Mouse (Mus musculus) brain, embryonic 14.5 days (tissue): ENCODE results near the gene Bsn. TPM values are rescaled to one million over a fixed set of nuclear protein-coding genes. Genes with fewer than 3 reads are reported as not detected.

ENCODE experiments used
- DNase-seq: peaks from one replicate; pipeline ENCODE4 v3.0.0-alpha.2; 2011; ENCODE audit warnings: low read depth
- CTCF ChIP-seq: fragments of 200-500 bp; IDR thresholded peaks from 2 replicates; pipeline ENCODE4 v1.5.1; 2012; ENCODE audit warnings: inconsistent platforms, mild to moderate bottlenecking, moderate library complexity, borderline replicate concordance; ENCODE audit not compliant: insufficient read depth, insufficient read length; ENCODE audit errors: extremely low read depth
- POLR2A ChIP-seq: fragments of 200-500 bp; IDR thresholded peaks from 2 replicates; pipeline ENCODE4 v1.6.1; 2012; ENCODE audit warnings: mild to moderate bottlenecking, inconsistent platforms, borderline replicate concordance; ENCODE audit not compliant: poor library complexity, insufficient read depth, insufficient read length, severe bottlenecking; ENCODE audit errors: extremely low read depth
- polyA plus RNA-seq: library from polyadenylated mRNA; depleted of rRNA; stranded (reverse); fragments of >200 nt; gene quantifications from 2 replicates; pipeline ENCODE4 v1.2.3, GENCODE M21; 2012; rRNA removed

Bsn gene
- polyA plus RNA-seq, 1 experiment, result 40.0 TPM

GRCm38 (mm10) chr9:108047601-108048565, 142.3 kb downstream of the Bsn start:
- no peak for TF ChIP-seq POLR2A
- TF ChIP-seq CTCF, result no peak
- DNase-seq, result no peak

DNA sequence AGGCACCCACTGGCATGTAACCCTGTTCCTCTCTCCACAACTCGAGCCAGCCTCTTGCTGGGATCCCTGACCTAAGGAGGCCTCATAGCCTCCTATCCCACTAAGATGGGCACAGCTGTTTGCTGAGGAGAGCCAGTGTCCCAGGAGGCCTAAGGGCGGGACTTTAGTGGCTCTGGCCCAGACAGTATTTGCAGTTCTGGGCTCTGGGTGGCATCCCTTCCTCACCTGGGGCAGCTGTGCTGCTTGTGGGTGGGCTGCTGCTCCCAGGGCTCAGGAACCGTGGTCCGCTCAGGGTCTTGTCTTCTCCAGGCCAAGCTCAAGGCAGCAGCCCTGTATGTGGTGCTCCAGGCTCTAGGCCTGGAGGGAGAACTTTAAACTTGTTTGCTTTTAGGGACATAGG, 143.6 kb downstream of the Bsn start:
- no peak for DNase-seq
- TF ChIP-seq POLR2A (no peak), CTCF (no peak)

Other genes starting within 250 kb of the Bsn start
- 6.9 and 7.8 TPM in 2 replicates for gene Traip, start 240.2 kb downstream of the Bsn start, polyA plus RNA-seq
- 4.3 and 5.8 TPM in 2 replicates for gene Uba7, start 214.9 kb downstream of the Bsn start, polyA plus RNA-seq
- 1.3 and 1.7 TPM in 2 replicates for gene Gm20661, start 207.3 kb downstream of the Bsn start, polyA plus RNA-seq
- 13.3 and 14.6 TPM in 2 replicates for gene Inka1, start 204.5 kb downstream of the Bsn start, polyA plus RNA-seq
- 6.1 and 6.7 TPM in 2 replicates for gene Cdhr4, start 197.9 kb downstream of the Bsn start, polyA plus RNA-seq
- gene Gm20662, start 194.0 kb downstream of the Bsn start, polyA plus RNA-seq, result 2.3 and 4.5 TPM in 2 replicates
- gene Ip6k1, start 187.9 kb downstream of the Bsn start, polyA plus RNA-seq, result 163 and 198 TPM in 2 replicates
- 15.7 and 16.8 TPM in 2 replicates for gene Gmppb, start 141.1 kb downstream of the Bsn start, polyA plus RNA-seq
- gene Amigo3, start 137.2 kb downstream of the Bsn start, polyA plus RNA-seq, result 3.6 and 4.0 TPM in 2 replicates
- 0.08 and 0.10 TPM in 2 replicates for gene Mst1, start 109.9 kb downstream of the Bsn start, polyA plus RNA-seq
- gene Rnf123, start 107.0 kb downstream of the Bsn start, polyA plus RNA-seq, result 93.3 and 93.5 TPM in 2 replicates
- 65.1 and 81.4 TPM in 2 replicates for gene Apeh, start 95.8 kb downstream of the Bsn start, polyA plus RNA-seq
- 25.9 and 58.1 TPM in 2 replicates for gene Dag1, start 73.6 kb upstream of the Bsn start, polyA plus RNA-seq
- gene Nicn1, start 100.0 kb upstream of the Bsn start, polyA plus RNA-seq, result 113 and 115 TPM in 2 replicates
- gene Amt, start 106.5 kb upstream of the Bsn start, polyA plus RNA-seq, result 58.0 and 67.8 TPM in 2 replicates
- gene Rhoa, start 115.7 kb upstream of the Bsn start, polyA plus RNA-seq, result 124 and 160 TPM in 2 replicates
- gene Tcta, start 115.8 kb upstream of the Bsn start, polyA plus RNA-seq, result 34.6 and 39.0 TPM in 2 replicates
- 381 and 444 TPM in 2 replicates for gene Gpx1, start 148.5 kb upstream of the Bsn start, polyA plus RNA-seq
- 113 and 152 TPM in 2 replicates for gene Usp4, start 157.5 kb upstream of the Bsn start, polyA plus RNA-seq
- gene 1700102P08Rik, start 202.4 kb upstream of the Bsn start, polyA plus RNA-seq, result 2.3 and 3.2 TPM in 2 replicates
- gene Ccdc36, start 238.1 kb upstream of the Bsn start, polyA plus RNA-seq, result 1.4 and 1.5 TPM in 2 replicates
- gene BC048562, start 246.1 kb upstream of the Bsn start, polyA plus RNA-seq, result not detected in 2 replicates